Mouse (Mus musculus) hindbrain, embryonic 10.5 days (tissue): ENCODE measurements at regions not wholly inside any gene's neighbourhood (a gene's known extent, or its start where the extent isn't known, plus 50 kb on each side); places are given as distances from the start of the nearest gene placed in this dataset.
A peak's percentile ranks its signal among the peaks of the same experiment; 100 is the strongest.
"Not testable (repeated sequence)": the region's sequence is repeated elsewhere in the genome, so short reads cannot be mapped to it uniquely, and the experiment has no call there.

ENCODE experiments used
- DNase-seq: peaks from one replicate; pipeline ENCODE4 v3.0.0-alpha.2; 2017; ENCODE audit warnings: low spot score
- H3K27ac ChIP-seq: fragments of 300-500 bp; sonication (generic); 2 replicates; pipeline ENCODE4 v1.5.1; 2016; ENCODE audit warnings: mild to moderate bottlenecking, moderate library complexity
- H3K27me3 ChIP-seq: fragments of 300-500 bp; sonication (generic); 2 replicates; pipeline ENCODE4 v1.6.1; 2016; ENCODE audit warnings: mild to moderate bottlenecking; ENCODE audit not compliant: poor library complexity, insufficient read depth, severe bottlenecking
- H3K36me3 ChIP-seq: fragments of 300-500 bp; sonication (generic); 2 replicates; pipeline ENCODE4 v1.6.1; 2016; ENCODE audit warnings: mild to moderate bottlenecking, moderate library complexity
- H3K4me1 ChIP-seq: fragments of 300-500 bp; sonication (generic); replicated peaks from 2 replicates; pipeline ENCODE4 v1.6.1; 2016; ENCODE audit warnings: mild to moderate bottlenecking
- H3K4me3 ChIP-seq: fragments of 300-500 bp; sonication (generic); 2 replicates; pipeline ENCODE4 v1.5.1; 2016; ENCODE audit warnings: mild to moderate bottlenecking, moderate library complexity
- H3K9me3 ChIP-seq: fragments of 300-500 bp; sonication (generic); 2 replicates; pipeline ENCODE4 v1.6.1; 2016; ENCODE audit warnings: mild to moderate bottlenecking, moderate library complexity
- WGBS: fragments of 180-500 bp; shearing (Covaris S2); methylation state at CpG from one replicate; pipeline ENCODE4 v1.1.7; 2016; 5-methylcytosine and 5-hydroxymethylcytosine counted together

DNA sequence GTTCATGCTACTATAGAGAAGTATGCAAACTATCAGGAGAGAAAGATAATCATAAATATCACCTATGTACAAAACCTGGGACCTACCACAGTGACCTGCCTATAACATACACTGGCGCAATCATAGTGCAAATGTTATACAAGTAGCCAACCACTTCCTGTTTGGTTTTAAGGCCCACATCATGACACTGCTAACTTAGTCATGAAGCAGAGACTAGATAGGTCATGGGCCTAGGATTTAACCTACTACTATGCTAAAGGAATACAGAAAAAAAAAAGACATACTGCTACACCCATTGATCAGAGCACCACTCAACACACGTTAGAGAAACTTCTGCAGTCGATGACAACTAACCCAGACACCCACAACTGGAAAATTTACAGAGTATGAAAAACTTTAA lies 498.6 kb upstream of the Acvr2a start:
- Histone ChIP-seq H3K4me3 (no peak overlapping the region), H3K27me3 (no peaks in the 10 kb centered on the region), H3K27ac (no peak overlapping the region), H3K36me3 (no peaks in the 10 kb centered on the region), H3K9me3 (no peaks in the 10 kb centered on the region), H3K4me1 (peaks cover 16% of the 10 kb centered on the region)
- WGBS = 91% methylated on average over 3 of the region's 3 CpGs
- no peak for DNase-seq

DNA sequence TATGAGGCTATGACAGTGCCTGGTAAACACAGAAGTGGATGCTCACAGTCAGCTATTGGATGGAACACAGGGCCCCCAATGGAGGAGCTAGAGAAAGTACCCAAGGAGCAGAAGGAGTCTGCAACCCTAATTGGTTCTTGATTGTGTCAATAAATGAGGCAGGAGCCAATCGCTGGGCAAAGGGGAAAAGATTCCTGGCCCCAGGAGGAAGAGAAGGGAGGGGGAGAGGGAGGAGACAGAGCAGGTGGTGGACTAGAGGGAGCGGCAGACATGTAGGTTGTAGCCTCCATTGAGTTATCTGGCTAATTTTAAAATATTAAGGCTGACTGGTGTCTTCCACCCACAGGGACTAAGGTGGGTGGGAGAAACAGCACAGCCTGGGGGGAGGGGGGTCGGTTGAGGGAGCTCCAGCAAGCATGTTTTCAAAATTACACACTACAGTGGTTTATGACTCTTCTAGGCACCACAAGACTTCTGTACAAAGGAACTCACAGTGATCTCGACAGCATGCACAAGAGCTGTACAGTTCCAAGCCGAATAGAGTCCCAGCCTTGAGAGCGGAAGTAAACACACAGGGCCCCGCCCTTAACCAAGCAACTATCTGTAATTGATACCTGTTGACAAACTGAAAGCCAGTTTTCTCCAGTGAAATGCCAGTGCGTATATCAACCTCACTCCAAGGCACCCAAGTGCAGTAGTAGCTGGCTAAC lies 497.6 kb upstream of the Acvr2a start:
- H3K27me3 ChIP-seq = no peaks in the 10 kb centered on the region
- H3K36me3 ChIP-seq = no peaks in the 10 kb centered on the region
- WGBS = 81% methylated on average over 8 of the region's 8 CpGs
- no peak overlapping the region for H3K27ac ChIP-seq
- H3K9me3 ChIP-seq = no peaks in the 10 kb centered on the region
- H3K4me3 ChIP-seq = no peak overlapping the region
- peaks cover 16% of the 10 kb centered on the region for H3K4me1 ChIP-seq
- DNase-seq = no peak

DNA sequence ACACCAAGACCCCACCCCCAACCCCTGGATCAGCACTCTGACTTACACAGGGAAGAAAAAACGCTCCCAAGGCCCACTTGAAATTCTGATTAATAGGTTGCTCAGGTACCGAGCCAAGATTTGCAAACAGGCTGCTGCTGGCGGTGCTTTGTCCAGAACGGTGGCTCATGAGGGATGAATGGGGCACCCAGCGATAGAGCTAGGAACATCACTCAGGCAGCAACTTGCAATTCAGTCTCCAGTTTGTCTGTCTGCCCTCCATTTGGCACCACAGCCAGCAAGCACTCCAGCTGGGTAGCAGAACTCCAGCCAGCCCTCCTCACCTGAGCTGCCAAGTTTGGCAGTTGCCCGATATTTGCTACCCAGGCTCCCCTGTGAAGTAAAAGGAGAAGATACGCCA lies 496.1 kb upstream of the Acvr2a start:
- Histone ChIP-seq H3K9me3 (no peaks in the 10 kb centered on the region), H3K27ac (0 out of 2 replicates have a peak overlapping the region, but pooled peaks have one; percentile 30), H3K27me3 (no peaks in the 10 kb centered on the region), H3K36me3 (no peaks in the 10 kb centered on the region), H3K4me1 (peaks cover 16% of the 10 kb centered on the region), H3K4me3 (no peak overlapping the region)
- no peak for DNase-seq
- WGBS = 57% methylated on average over 7 of the region's 7 CpGs

DNA sequence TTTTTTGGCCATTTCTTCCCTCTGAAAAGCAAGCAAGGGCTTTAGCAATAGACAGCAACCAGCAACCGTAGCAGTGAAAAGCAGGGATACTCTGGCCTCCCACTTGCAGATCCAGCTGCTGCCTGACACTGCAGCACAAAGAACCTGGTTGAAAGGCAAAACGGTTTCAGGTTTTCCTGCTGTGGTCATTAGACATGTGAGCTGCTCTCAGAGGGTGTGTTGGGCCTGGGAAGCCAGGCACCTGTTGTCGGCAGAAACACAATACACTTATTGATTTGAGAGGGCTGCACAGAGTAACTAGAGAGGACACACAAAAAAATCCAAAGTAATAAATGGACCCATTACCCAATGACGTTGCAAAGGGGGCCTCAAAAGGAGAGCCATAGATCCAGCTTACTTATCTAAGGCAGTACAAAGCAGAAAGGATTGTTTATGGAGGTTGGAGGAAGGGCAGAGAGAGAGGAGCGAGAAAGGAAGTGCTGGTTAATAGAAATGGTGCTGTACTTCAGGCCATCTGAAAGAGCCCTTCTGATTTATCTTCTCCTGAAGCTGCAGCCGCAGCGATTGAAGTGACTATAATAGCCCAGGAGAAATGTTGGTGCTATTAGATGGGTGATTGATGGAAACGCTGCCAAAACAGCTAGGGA lies 495.4 kb upstream of the Acvr2a start:
- Histone ChIP-seq H3K4me1 (peaks cover 16% of the 10 kb centered on the region), H3K4me3 (no peak overlapping the region), H3K36me3 (no peaks in the 10 kb centered on the region), H3K9me3 (no peaks in the 10 kb centered on the region), H3K27ac (0 out of 2 replicates have a peak overlapping the region, but pooled peaks have one; percentile 25), H3K27me3 (no peaks in the 10 kb centered on the region)
- WGBS = 40% methylated on average over 8 of the region's 8 CpGs
- peak; percentile 20 for DNase-seq

DNA sequence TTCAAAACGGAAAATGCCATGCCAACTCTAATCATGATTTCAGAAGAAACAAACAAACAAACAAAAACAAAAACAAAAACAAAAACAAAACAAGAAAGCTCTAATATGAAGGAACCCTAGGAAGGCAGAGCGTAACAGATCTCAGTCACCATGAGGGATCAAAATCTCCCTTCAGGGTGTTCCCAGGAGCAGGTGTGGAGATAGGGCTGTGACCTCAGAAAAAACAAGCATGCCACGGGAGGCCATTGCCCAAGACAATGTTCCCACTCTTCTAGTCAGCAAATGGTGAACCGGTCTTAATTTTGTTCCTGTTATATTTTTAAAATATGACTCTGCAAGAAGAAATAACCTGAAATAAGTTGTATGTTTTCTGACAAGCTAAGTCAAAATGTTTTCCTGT lies 492.4 kb upstream of the Acvr2a start:
- H3K4me1 ChIP-seq = peaks cover 16% of the 10 kb centered on the region
- WGBS = 79% methylated on average over 4 of the region's 4 CpGs
- no peaks in the 10 kb centered on the region for H3K27me3 ChIP-seq
- H3K27ac ChIP-seq = no peak overlapping the region
- no peaks in the 10 kb centered on the region for H3K36me3 ChIP-seq
- no peak for DNase-seq
- H3K4me3 ChIP-seq = no peak overlapping the region
- H3K9me3 ChIP-seq = no peaks in the 10 kb centered on the region

DNA sequence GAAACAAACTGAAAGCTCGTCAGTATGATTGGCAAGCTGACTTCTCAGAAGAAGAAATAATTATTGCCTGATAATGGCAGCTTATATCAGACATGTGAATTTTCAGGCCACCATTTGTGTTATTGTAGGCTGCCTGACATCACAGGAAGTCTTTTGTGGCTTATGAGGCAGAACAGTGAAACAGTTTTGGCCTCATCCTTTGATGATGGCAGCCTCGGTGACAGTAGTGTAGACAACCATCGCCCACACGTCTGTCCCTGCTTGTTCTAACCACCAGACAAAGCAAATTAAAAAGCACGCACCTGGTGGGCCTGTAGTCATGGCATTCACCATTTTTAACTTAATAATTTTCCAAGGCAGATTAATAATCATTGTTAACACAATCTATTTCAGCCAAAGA lies 491.6 kb upstream of the Acvr2a start:
- H3K9me3 ChIP-seq = no peaks in the 10 kb centered on the region
- no peaks in the 10 kb centered on the region for H3K36me3 ChIP-seq
- DNase-seq = no peak
- H3K4me1 ChIP-seq = peaks cover 16% of the 10 kb centered on the region
- no peak overlapping the region for H3K27ac ChIP-seq
- 75% methylated on average over 5 of the region's 5 CpGs for WGBS
- H3K4me3 ChIP-seq = no peak overlapping the region
- no peaks in the 10 kb centered on the region for H3K27me3 ChIP-seq

DNA sequence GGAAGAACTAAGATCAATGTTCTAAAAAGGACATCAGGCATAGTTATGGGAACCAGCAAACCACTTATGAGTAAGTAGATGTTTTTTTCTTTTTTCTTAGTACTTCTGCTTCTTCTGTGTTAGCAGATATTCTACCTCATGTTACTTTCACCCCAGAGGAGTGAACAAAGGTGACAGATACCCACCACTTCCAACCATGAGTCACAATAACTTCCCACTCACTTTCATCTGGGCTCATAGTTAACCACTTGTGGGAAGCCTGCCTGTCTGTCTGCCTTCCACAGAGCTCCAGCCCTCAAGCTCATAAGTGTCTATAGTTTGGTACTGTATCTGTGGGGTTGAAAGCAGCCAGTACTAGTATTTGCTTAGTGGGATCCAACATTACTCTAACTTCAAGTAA lies 485.7 kb upstream of the Acvr2a start:
- Histone ChIP-seq H3K4me3 (no peak overlapping the region), H3K9me3 (no peaks in the 10 kb centered on the region), H3K27me3 (no peaks in the 10 kb centered on the region), H3K27ac (no peak overlapping the region), H3K36me3 (no peaks in the 10 kb centered on the region), H3K4me1 (no peaks in the 10 kb centered on the region)
- no peak for DNase-seq

DNA sequence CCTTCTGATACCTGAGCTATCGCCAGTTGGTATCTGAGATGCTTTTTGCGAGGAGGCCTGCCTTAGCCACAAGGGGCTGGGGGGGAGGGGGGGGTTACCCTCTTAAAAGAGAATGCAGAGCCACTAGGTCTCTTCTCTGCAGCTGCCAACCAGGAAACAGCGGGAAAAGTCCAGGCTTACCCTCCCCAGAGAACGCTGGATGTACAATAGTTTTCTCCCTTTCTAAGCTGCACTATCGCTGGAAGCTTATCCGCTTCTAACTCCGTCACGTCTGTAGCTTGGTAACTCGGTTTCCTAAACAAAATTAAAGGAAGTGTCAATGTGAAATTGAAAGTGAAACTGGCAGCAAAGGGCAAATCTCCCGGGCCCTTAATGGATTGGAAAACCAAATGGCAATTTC lies 481.1 kb upstream of the Acvr2a start:
- Histone ChIP-seq H3K36me3 (no peaks in the 10 kb centered on the region), H3K9me3 (no peaks in the 10 kb centered on the region), H3K27me3 (no peaks in the 10 kb centered on the region), H3K4me3 (no peak overlapping the region), H3K27ac (no peak overlapping the region), H3K4me1 (no peaks in the 10 kb centered on the region)
- 66% methylated on average over 10 of the region's 10 CpGs for WGBS
- no peak for DNase-seq

DNA sequence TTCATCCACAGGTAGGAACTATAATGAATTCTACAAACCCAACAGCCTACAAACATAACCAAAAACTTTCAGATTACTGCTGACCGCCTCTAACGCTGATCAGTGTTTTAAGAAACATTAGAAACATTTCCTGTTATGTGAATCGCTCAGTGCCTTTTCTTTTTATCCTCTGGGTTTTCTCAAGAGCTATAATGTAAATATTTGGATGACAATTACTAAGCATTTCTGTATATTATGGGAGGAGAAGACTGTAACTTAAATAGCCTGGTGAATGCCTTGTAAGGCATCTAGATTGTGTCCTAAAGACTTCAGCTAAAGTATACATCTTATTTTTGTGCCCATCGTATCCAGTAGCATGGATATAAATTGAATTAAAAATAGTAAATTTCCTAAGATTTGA lies 465.9 kb upstream of the Acvr2a start:
- no peak overlapping the region for H3K4me3 ChIP-seq
- H3K4me1 ChIP-seq = no peaks in the 10 kb centered on the region
- 89% methylated on average over 4 of the region's 4 CpGs for WGBS
- no peak for DNase-seq
- no peaks in the 10 kb centered on the region for H3K27me3 ChIP-seq
- H3K36me3 ChIP-seq = no peaks in the 10 kb centered on the region
- H3K27ac ChIP-seq = no peak overlapping the region
- no peaks in the 10 kb centered on the region for H3K9me3 ChIP-seq

DNA sequence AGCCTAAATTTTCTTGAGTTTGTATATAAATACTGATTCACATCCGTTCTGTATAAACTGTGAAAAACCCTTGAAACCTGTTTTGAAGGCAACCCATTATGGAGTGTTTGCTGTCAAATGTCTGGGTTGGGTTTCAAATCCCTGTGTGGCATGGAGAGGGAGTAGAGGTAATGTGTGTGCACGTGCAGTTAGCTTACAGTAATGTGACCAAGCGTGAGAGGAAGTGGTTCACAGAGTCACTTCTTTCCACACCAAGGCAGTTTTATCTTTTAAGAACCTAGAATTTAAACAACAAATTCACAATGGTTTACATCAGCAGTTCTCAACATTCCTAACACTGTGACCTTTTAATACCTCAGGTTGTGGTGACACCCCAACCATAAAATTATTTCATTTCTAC lies 464.1 kb upstream of the Acvr2a start:
- H3K27ac ChIP-seq = no peak overlapping the region
- no peaks in the 10 kb centered on the region for H3K36me3 ChIP-seq
- 80% methylated on average over 3 of the region's 3 CpGs for WGBS
- no peaks in the 10 kb centered on the region for H3K27me3 ChIP-seq
- H3K4me1 ChIP-seq = no peaks in the 10 kb centered on the region
- no peak for DNase-seq
- H3K4me3 ChIP-seq = no peak overlapping the region
- H3K9me3 ChIP-seq = no peaks in the 10 kb centered on the region

DNA sequence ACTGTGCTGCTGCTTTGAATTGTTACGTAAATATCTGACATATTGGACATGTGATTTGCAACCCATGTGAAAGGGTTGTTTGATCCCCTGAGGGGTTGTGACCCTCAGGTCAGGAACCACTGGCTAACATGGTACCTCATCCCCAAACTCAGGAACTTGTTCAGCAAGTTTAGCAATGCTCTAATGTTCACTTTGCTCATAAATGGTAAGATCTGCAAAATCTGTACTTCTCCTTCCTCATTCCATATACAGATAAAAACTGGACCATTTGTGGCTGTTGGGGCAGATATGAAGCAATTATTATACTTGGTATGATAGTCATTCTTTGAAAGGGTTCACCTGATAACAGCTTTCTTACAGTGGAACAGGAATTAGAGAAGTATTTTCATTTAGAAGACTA lies 463.7 kb upstream of the Acvr2a start:
- DNase-seq = no peak
- H3K4me3 ChIP-seq = no peak overlapping the region
- no peaks in the 10 kb centered on the region for H3K9me3 ChIP-seq
- WGBS = 73% methylated on average over 1 of the region's 1 CpGs
- H3K27me3 ChIP-seq = no peaks in the 10 kb centered on the region
- no peaks in the 10 kb centered on the region for H3K36me3 ChIP-seq
- no peak overlapping the region for H3K27ac ChIP-seq
- H3K4me1 ChIP-seq = no peaks in the 10 kb centered on the region

DNA sequence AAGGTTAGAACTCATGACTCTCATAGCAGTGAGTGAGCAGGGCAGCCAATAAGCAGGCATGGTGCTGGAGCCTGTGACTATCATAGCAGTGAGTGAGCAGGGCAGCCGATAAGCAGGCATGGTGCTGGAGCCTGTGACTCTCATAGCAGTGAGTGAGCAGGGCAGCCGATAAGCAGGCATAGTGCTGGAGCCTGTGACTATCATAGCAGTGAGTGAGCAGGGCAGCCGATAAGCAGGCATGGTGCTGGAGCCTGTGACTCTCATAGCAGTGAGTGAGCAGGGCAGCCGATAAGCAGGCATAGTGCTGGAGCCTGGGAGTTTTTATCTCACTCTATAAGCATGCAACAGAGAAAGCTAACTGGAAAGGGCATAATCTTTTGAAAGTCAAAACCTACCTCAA lies 442.3 kb upstream of the Acvr2a start:
- H3K27me3 ChIP-seq, H3K4me1 ChIP-seq, DNase-seq, H3K27ac ChIP-seq, H3K36me3 ChIP-seq, H3K4me3 ChIP-seq, H3K9me3 ChIP-seq: not testable (repeated sequence)
- WGBS = 85% methylated on average over 4 of the region's 4 CpGs

DNA sequence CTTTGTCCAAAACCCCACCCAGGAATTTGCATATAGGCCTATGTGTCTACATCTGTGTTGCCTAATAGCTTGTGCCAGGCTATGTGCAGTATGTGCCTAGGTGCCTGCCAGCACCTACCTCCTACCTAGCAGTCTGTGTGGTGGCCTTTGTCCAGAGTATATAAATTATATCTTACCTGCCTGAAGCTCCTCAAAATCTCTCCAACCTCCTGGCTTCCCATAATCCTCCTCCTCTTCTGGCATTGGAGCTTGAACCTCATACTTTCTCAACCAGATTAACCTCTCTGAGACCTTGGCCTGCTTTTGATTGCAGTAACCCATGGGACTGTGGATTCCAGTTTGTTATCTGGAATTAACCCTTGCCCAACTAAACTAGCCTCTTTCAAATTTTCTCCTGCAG lies 440.8 kb upstream of the Acvr2a start:
- H3K9me3 ChIP-seq = no peaks in the 10 kb centered on the region
- no peak for DNase-seq
- no peaks in the 10 kb centered on the region for H3K4me1 ChIP-seq
- H3K4me3 ChIP-seq = no peak overlapping the region
- no peaks in the 10 kb centered on the region for H3K36me3 ChIP-seq
- H3K27me3 ChIP-seq = no peaks in the 10 kb centered on the region
- H3K27ac ChIP-seq = no peak overlapping the region

DNA sequence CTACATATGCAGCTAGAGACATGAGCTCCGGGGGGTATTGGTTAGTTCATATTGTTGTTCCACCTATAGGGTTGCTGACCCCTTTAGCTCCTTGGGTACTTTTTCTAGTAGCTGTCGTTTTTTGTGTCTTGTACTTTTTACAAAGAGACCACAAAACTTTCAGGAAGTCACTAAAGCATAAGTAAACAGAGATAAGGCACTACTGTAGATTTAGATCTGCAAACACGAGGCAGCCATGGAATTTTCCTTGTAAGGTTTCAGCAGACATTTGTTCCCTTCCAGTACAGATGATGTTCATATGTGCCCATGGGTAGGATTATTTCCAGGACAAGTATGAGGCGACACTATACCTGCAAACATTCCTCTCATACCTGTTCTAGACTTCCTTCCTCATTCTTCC lies 439.6 kb upstream of the Acvr2a start:
- no peaks in the 10 kb centered on the region for H3K4me1 ChIP-seq
- no peak for DNase-seq
- H3K36me3 ChIP-seq = no peaks in the 10 kb centered on the region

More for the DNA sequence above, 439.6 kb upstream of the Acvr2a start:
- no peaks in the 10 kb centered on the region for H3K9me3 ChIP-seq
- H3K4me3 ChIP-seq = no peak overlapping the region
- 82% methylated on average over 4 of the region's 4 CpGs for WGBS
- H3K27ac ChIP-seq = no peak overlapping the region
- H3K27me3 ChIP-seq = no peaks in the 10 kb centered on the region
